ENCODE assay signal across 10 mouse cellular contexts in the genomic region with DNA sequence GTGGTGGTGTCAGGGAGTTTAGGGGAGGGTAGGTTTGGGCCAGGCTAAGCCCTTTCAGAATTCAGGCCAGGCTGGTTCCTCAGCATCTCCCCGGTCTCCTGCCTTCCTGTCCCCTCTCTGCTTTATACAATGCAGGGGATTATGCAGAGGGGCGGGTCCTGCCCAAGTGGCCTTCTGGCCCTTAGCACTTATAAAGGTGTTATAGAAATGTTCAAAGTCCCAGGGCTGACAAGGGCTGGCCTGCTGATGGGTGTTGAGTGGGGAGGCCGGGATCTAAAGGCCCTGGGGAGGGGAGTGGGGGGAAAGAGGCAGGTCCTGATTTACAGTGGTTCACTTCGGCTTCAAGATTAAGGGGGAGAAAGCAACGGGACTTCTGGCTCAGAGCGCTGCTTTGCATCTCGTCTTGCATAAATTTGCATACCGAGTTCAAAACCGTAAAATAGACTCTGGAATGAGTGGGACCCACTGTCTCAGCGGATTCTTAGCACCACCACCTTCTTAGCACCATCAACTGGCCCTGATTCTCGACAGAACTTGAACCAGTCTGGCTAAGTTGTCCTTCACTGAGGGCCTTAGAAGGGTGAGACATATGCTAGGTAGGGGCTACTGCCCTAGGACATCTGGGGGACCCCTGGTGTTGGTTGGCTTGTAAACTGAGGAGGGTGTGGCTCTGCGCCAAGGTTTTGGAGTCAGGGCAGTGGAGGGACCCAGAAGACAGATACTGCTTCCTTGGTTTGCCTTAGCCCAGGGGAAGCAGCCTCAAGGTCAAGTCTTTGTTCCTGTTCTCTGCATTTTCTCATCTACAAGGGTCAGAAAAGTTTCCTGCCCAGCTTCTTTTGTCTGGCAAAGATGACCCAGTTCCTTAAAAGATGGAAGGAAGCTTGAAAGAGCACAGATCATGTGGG. TPM values are rescaled to one million over a fixed set of nuclear protein-coding genes. Genes with fewer than 3 reads are reported as not detected.
DNase-seq lines count a peak whose midpoint lies in the region; ATAC-seq and TF ChIP-seq lines count a peak whose summit lies in the region.
"Had no signal": no experiment of that assay in that cellular context is flagged by ENCODE, and none has a peak within 500 bp of the region (broad histone marks: within the 10 kb centered on the region; RNA-seq: fewer than 3 reads in every experiment).

No protein-coding gene starts in this region.

- TF ChIP-seq CTCF in stomach, postnatal 0 days (IDR thresholded peaks at IDR 0.05; ENCODE audit: low read depth), result no peak

- no peak for TF ChIP-seq EP300 in stomach, postnatal 0 days (optimal IDR thresholded peaks at IDR 0.05)

- peak; percentile 34 to 44 for DNase-seq in cerebellum, postnatal 14 days
- no peak for DNase-seq in stomach, postnatal 0 days (ENCODE audit: low spot score)
- peak; percentile 68 for DNase-seq in limb, embryonic 11.5 days (ENCODE audit: low spot score)
- no peak for DNase-seq in liver, embryonic 11.5 days (ENCODE audit: low spot score)
- DNase-seq in adrenal gland, adult 8-10 months, result no peak
- DNase-seq: liver, embryonic 13.5 days had no signal

- peak overlapping the region; percentile 79 for H3K4me3 ChIP-seq in stomach, embryonic 14.5 days (ENCODE audit: low read depth, low read length)
- no peak overlapping the region; the same call in 1 of the 2 replicates for H3K4me3 ChIP-seq in stomach, postnatal 0 days (ENCODE audit: low read depth, low read length)
- H3K4me3 ChIP-seq in limb, embryonic 11.5 days (ENCODE audit: low read depth, low read length), result no peak overlapping the region; the same call in 1 of the 2 replicates
- H3K4me3 ChIP-seq in stomach, embryonic 16.5 days (replicated peaks; ENCODE audit: low read length), result peak overlapping the region; percentile 69
- no peak overlapping the region for H3K4me3 ChIP-seq in liver, embryonic 11.5 days (ENCODE audit: low read depth, low read length)
- H3K4me3 ChIP-seq: liver, embryonic 13.5 days had no signal

- no peak overlapping the region for H3K27ac ChIP-seq in stomach, embryonic 14.5 days (ENCODE audit: low read length)
- H3K27ac ChIP-seq in stomach, postnatal 0 days (replicated peaks), result no peak overlapping the region
- H3K27ac ChIP-seq in limb, embryonic 11.5 days (replicated peaks; ENCODE audit: low read depth, low read length), result peak overlapping the region; percentile 75; the same call in 1 of the 2 replicates
- H3K27ac ChIP-seq in stomach, embryonic 16.5 days (ENCODE audit: low read length), result peak overlapping the region; percentile 12; the same call in 1 of the 2 replicates
- no peak overlapping the region for H3K27ac ChIP-seq in liver, embryonic 11.5 days (ENCODE audit: low read depth, low read length)
- H3K27ac ChIP-seq: liver, embryonic 13.5 days had no signal

- no peak for ATAC-seq in cerebellum, adult (ENCODE audit: insufficient number of reproducible peaks, low FRiP score, low TSS enrichment)
- peak; percentile 30; the same call in 1 of the 2 replicates for ATAC-seq in stomach, embryonic 14.5 days (ENCODE audit: insufficient number of reproducible peaks, insufficient read depth, low FRiP score, low read depth)
- ATAC-seq in stomach, postnatal 0 days (ENCODE audit: low FRiP score, low TSS enrichment), result no peak
- 0 out of 2 replicates have a peak, but pooled peaks have one; percentile 11 for ATAC-seq in limb, embryonic 11.5 days (ENCODE audit: insufficient number of reproducible peaks, low FRiP score, low TSS enrichment, low read depth)
- 0 out of 2 replicates have a peak, but pooled peaks have one; percentile 19 for ATAC-seq in stomach, embryonic 16.5 days (ENCODE audit: insufficient read depth, low FRiP score)
- no peak for ATAC-seq in liver, embryonic 11.5 days (replicated peaks; ENCODE audit: low FRiP score)

- 34% methylated on average over 12 of the region's 12 CpGs for WGBS in stomach, embryonic 14.5 days
- WGBS in stomach, postnatal 0 days, result 42% methylated on average over 12 of the region's 12 CpGs
- WGBS in limb, embryonic 11.5 days, result 8% methylated on average over 12 of the region's 12 CpGs
- 36% methylated on average over 12 of the region's 12 CpGs for WGBS in stomach, embryonic 16.5 days
- 32% methylated on average over 12 of the region's 12 CpGs for WGBS in liver, embryonic 11.5 days

- no peaks in the 10 kb centered on the region for H3K9me3 ChIP-seq in stomach, embryonic 14.5 days (ENCODE audit: control insufficient read depth, low read depth, low read length)
- no peaks in the 10 kb centered on the region for H3K9me3 ChIP-seq in stomach, postnatal 0 days (ENCODE audit: control insufficient read depth, low read length)
- H3K9me3 ChIP-seq in limb, embryonic 11.5 days (ENCODE audit: control insufficient read depth, low read length), result no peaks in the 10 kb centered on the region
- H3K9me3 ChIP-seq in stomach, embryonic 16.5 days (replicated peaks; ENCODE audit: control insufficient read depth, low read length), result no peaks in the 10 kb centered on the region
- H3K9me3 ChIP-seq in liver, embryonic 11.5 days (ENCODE audit: control insufficient read depth, low read length), result no peaks in the 10 kb centered on the region
- H3K9me3 ChIP-seq: liver, embryonic 13.5 days had no signal

- peak overlapping the region; percentile 68; the same call in 1 of the 2 replicates for H3K9ac ChIP-seq in stomach, embryonic 14.5 days (replicated peaks; ENCODE audit: low read depth, low read length)
- H3K9ac ChIP-seq in stomach, postnatal 0 days (ENCODE audit: low read length), result no peak overlapping the region
- peak overlapping the region; percentile 50 for H3K9ac ChIP-seq in limb, embryonic 11.5 days (ENCODE audit: low read length)
- H3K9ac ChIP-seq in stomach, embryonic 16.5 days (ENCODE audit: low read length), result peak overlapping the region; percentile 81; the same call in 1 of the 2 replicates
- H3K9ac ChIP-seq in liver, embryonic 11.5 days (ENCODE audit: low read depth, low read length), result no peak overlapping the region
- H3K9ac ChIP-seq: liver, embryonic 13.5 days had no signal

- peak overlapping the region; percentile 94 for H3K4me2 ChIP-seq in stomach, embryonic 14.5 days (replicated peaks; ENCODE audit: low read depth, low read length)
- no peak overlapping the region for H3K4me2 ChIP-seq in stomach, postnatal 0 days (replicated peaks; ENCODE audit: low read depth)
- H3K4me2 ChIP-seq in limb, embryonic 11.5 days (ENCODE audit: low read depth, severe bottlenecking), result peak overlapping the region; percentile 98
- H3K4me2 ChIP-seq in stomach, embryonic 16.5 days (ENCODE audit: low read depth, low read length), result peak overlapping the region; percentile 94
- H3K4me2 ChIP-seq in liver, embryonic 11.5 days, result no peak overlapping the region
- H3K4me2 ChIP-seq: liver, embryonic 13.5 days had no signal

- peaks cover 6% of the 10 kb centered on the region; the same call in 1 of the 2 replicates for H3K36me3 ChIP-seq in stomach, embryonic 14.5 days (ENCODE audit: control insufficient read depth, insufficient read depth, low read length)
- H3K36me3 ChIP-seq in stomach, postnatal 0 days (ENCODE audit: control insufficient read depth, insufficient read depth, low read length), result no peaks in the 10 kb centered on the region
- H3K36me3 ChIP-seq in limb, embryonic 11.5 days (ENCODE audit: control insufficient read depth, insufficient read depth, low read length), result no peaks in the 10 kb centered on the region
- no peaks in the 10 kb centered on the region for H3K36me3 ChIP-seq in stomach, embryonic 16.5 days (ENCODE audit: control insufficient read depth, insufficient read depth, low read length)
- H3K36me3 ChIP-seq in liver, embryonic 11.5 days (ENCODE audit: control insufficient read depth, insufficient read depth, low read length), result no peaks in the 10 kb centered on the region
- H3K36me3 ChIP-seq: liver, embryonic 13.5 days had no signal

- H3K4me1 ChIP-seq in stomach, embryonic 14.5 days (ENCODE audit: control insufficient read depth, insufficient read depth, low read length), result peaks cover 25% of the 10 kb centered on the region
- peaks cover 5% of the 10 kb centered on the region for H3K4me1 ChIP-seq in stomach, postnatal 0 days (replicated peaks; ENCODE audit: control insufficient read depth, insufficient read depth)
- peaks cover 13% of the 10 kb centered on the region for H3K4me1 ChIP-seq in limb, embryonic 11.5 days (ENCODE audit: control insufficient read depth, insufficient read depth, low read length)
- peaks cover 13% of the 10 kb centered on the region for H3K4me1 ChIP-seq in stomach, embryonic 16.5 days (ENCODE audit: control insufficient read depth, insufficient read depth, low read length)
- peaks cover 5% of the 10 kb centered on the region; the same call in 1 of the 2 replicates for H3K4me1 ChIP-seq in liver, embryonic 11.5 days (replicated peaks; ENCODE audit: control insufficient read depth, insufficient read depth, low read length)

- H3K27me3 ChIP-seq in stomach, embryonic 14.5 days (ENCODE audit: control insufficient read depth, insufficient read depth, low read length), result no peaks in the 10 kb centered on the region
- H3K27me3 ChIP-seq in stomach, postnatal 0 days (ENCODE audit: control insufficient read depth, insufficient read depth, low read length), result no peaks in the 10 kb centered on the region
- H3K27me3 ChIP-seq in limb, embryonic 11.5 days (ENCODE audit: control insufficient read depth, insufficient read depth, low read length), result no peaks in the 10 kb centered on the region
- no peaks in the 10 kb centered on the region for H3K27me3 ChIP-seq in stomach, embryonic 16.5 days (ENCODE audit: control insufficient read depth, insufficient read depth, low read length)
- peaks cover 47% of the 10 kb centered on the region for H3K27me3 ChIP-seq in liver, embryonic 11.5 days (replicated peaks; ENCODE audit: control insufficient read depth, insufficient read depth, low read length)

RNA-seq across cellular contexts. Expression of gene Igfbp2, which starts 3.4 kb away (rescaled TPM):
- 631 and 633 TPM in 2 replicates for polyA plus RNA-seq in stomach, embryonic 14.5 days (2014; fragmentation: Nextera tagmentation; extraction: Ambion mirVana)
- polyA plus RNA-seq in stomach, postnatal 0 days (2015; fragmentation: Nextera tagmentation; extraction: Ambion mirVana), result 304 and 499 TPM in 2 replicates
- 262 and 290 TPM in 2 replicates for polyA plus RNA-seq in limb, embryonic 11.5 days (2014; fragmentation: Nextera tagmentation; extraction: Ambion mirVana)
- 375 and 392 TPM in 2 replicates for polyA plus RNA-seq in stomach, embryonic 16.5 days (2015; fragmentation: Nextera tagmentation; extraction: Ambion mirVana)
- 44.0 and 50.5 TPM in 2 replicates for polyA plus RNA-seq in liver, embryonic 11.5 days (2014; fragmentation: Nextera tagmentation; extraction: Ambion mirVana)
- 1 to 10 TPM; 2.4 to 4.0 (median 2.6) TPM for total RNA-seq in adrenal gland, adult 8-10 months (2022)
- total RNA-seq: common myeloid progenitor, adult 5-6 weeks had no signal

RNA-seq across cellular contexts. Expression of gene Igfbp5, which starts 47.0 kb away (rescaled TPM):
- 126 and 127 TPM in 2 replicates for polyA plus RNA-seq in stomach, embryonic 14.5 days (2014; fragmentation: Nextera tagmentation; extraction: Ambion mirVana)
- polyA plus RNA-seq in stomach, postnatal 0 days (2015; fragmentation: Nextera tagmentation; extraction: Ambion mirVana), result 37.8 and 44.2 TPM in 2 replicates
- polyA plus RNA-seq in limb, embryonic 11.5 days (2014; fragmentation: Nextera tagmentation; extraction: Ambion mirVana), result 47.0 and 48.4 TPM in 2 replicates
- 122 and 123 TPM in 2 replicates for polyA plus RNA-seq in stomach, embryonic 16.5 days (2015; fragmentation: Nextera tagmentation; extraction: Ambion mirVana)
- 29.3 and 33.8 TPM in 2 replicates for polyA plus RNA-seq in liver, embryonic 11.5 days (2014; fragmentation: Nextera tagmentation; extraction: Ambion mirVana)
- 100 to 1,000 TPM in 3 of 4 experiments, 10 to 100 TPM in 1; 99.0 to 265 (median 164) TPM for total RNA-seq in adrenal gland, adult 8-10 months (2022)

Comparison
In these comparisons a context has a peak if more than half of its experiments do, and no peak if none do; other contexts are left out.
1. ATAC-seq: peak in stomach, embryonic 14.5 days (single experiment), limb, embryonic 11.5 days (single experiment) and stomach, embryonic 16.5 days (single experiment); none in cerebellum, adult (single experiment), stomach, postnatal 0 days (single experiment) and liver, embryonic 11.5 days (single experiment).
2. H3K27ac ChIP-seq: peak in limb, embryonic 11.5 days (single experiment) and stomach, embryonic 16.5 days (single experiment); none in stomach, embryonic 14.5 days (single experiment), stomach, postnatal 0 days (single experiment) and liver, embryonic 11.5 days (single experiment).
3. H3K4me2 ChIP-seq: peak in stomach, embryonic 14.5 days (single experiment), limb, embryonic 11.5 days (single experiment) and stomach, embryonic 16.5 days (single experiment); none in stomach, postnatal 0 days (single experiment) and liver, embryonic 11.5 days (single experiment).
4. H3K4me3 ChIP-seq: peak in stomach, embryonic 14.5 days (single experiment) and stomach, embryonic 16.5 days (single experiment); none in stomach, postnatal 0 days (single experiment), limb, embryonic 11.5 days (single experiment) and liver, embryonic 11.5 days (single experiment).
5. H3K9ac ChIP-seq: peak in stomach, embryonic 14.5 days (single experiment), limb, embryonic 11.5 days (single experiment) and stomach, embryonic 16.5 days (single experiment); none in stomach, postnatal 0 days (single experiment) and liver, embryonic 11.5 days (single experiment).
6. DNase-seq: peak in cerebellum, postnatal 14 days (2 of 2) and limb, embryonic 11.5 days (single experiment); none in stomach, postnatal 0 days (single experiment), liver, embryonic 11.5 days (single experiment) and adrenal gland, adult 8-10 months (single experiment).